Mouse (Mus musculus) erythroblast, embryonic 14.5 days (primary cell): ENCODE results near the gene Bfsp2.

Experiments
- GATA1 ChIP-seq: IDR thresholded peaks from 2 replicates; pipeline ENCODE4 v1.6.1; 2012; ENCODE audit warnings: low read length, inconsistent platforms, mixed read lengths
- TAL1 ChIP-seq: IDR thresholded peaks from 3 replicates; pipeline ENCODE4 v1.6.1; 2012; ENCODE audit warnings: low read length, inconsistent platforms, mixed read lengths

DNA sequence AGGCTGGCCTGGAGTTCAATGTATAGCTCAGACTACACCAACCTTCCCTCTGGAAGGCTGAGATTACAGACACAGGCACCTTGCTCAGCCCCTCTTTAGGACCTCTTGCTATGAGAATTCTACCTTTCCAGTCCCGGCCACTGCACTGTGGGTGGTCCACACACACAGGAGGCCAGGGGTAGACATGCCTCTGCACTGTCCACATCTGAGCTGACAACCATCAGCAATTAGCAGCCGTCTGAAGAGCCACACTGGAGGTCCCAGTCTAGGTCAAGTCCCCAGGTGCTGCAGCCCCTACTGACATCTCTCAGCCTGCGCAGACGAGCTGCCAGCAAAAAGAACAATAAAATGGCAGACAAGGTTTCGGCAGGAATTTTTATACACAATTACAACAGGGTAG lies 93.6 kb downstream of the Bfsp2 start:
- TF ChIP-seq GATA1, result no peak
- no peak for TF ChIP-seq TAL1
